Mouse (Mus musculus): ENCODE measurements around the gene Gm4969.
"Not testable (repeated sequence)": the region's sequence is repeated elsewhere in the genome, so short reads cannot be mapped to it uniquely, and the experiment has no call there.

The Gm4969 gene

DNA sequence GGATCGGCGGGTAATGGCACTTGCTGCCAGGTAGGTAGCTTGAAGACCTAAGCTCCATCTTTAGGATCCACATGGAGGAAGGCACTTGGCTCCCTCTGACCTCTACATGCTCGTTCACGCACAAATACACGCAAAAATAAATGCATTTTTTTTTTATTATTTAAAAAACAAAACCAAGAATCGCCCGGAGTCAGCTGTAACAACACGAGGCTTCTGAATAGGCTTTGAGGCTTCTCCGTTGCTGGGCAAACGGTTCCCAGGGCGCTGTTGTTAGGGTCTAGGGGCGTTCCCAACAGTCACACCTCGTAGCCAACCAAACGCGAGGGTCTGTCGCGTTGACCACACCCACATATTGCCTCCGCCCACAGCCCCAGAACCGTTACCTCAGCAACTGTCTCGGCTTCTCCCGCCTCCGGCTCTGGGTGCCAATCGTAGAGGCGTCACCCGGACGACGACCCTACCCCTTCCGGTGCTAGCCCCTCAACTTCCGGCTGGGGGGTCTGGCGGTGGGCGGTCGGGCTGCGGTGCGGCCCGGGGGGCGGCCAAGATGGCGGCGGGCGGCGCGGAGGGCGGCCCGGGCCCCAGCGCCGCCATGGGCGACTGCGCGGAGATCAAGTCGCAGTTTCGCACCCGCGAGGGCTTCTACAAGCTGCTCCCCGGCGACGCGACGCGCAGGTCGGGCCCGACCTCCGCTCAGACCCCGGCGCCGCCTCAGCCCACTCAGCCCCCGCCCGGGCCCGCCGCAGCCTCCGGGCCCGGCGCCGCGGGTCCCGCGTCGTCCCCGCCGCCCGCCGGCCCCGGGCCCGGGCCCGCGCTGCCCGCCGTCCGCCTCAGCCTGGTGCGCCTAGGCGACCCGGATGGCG lies 42.2 kb downstream of the Gm4969 start, which contains the start of gene Dmwd:
Dmwd (plus strand) TSS at position 505 of the 863 bp plus-strand sequence.
- in situ Hi-C loops (cut with MboI; ENCODE audit: unreplicated experiment in 2 of 2) = no loop called here

DNA sequence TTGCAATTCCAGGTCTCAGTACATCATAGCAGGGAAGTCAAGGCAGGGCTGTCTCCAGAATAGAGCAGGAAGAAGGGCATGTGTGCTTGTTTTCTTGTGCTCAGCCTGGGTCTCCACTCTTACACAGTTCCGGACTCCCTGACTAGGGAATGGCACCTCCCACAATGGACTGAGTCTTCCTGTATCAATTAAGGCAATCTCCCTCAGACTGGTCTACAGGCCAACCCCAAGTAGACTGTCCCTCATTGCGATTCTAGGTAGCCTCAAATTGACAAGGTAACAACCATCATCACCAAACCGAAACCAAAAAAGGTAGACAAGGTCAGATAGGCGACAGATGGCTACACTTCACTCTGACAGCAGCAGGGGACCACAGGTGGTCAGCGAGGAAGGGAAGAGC lies 42.9 kb downstream of the Gm4969 start:
- in situ Hi-C loops (cut with MboI; ENCODE audit: unreplicated experiment in 2 of 2) = no loop called here

DNA sequence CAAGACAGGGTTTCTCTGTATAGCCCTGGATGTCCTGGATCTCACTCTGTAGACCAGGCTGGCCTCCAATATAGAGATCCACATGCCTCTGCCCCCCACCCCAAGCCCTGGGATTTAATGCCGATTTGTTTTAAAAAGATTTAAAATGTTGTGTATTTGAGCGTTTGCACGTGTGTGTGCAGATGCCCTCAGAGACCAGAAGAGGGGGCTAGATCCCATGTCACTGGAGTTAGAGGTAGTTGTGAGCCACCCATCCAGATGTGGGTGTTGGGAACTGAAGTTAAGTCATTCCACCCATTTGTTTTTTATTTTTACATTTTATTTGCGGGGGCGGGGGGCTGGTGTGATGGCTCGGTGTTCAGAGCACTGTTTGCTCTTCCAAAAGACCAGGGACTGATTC lies 43.7 kb downstream of the Gm4969 start:
- in situ Hi-C loops (cut with MboI; ENCODE audit: unreplicated experiment in 2 of 2) = no loop called here

DNA sequence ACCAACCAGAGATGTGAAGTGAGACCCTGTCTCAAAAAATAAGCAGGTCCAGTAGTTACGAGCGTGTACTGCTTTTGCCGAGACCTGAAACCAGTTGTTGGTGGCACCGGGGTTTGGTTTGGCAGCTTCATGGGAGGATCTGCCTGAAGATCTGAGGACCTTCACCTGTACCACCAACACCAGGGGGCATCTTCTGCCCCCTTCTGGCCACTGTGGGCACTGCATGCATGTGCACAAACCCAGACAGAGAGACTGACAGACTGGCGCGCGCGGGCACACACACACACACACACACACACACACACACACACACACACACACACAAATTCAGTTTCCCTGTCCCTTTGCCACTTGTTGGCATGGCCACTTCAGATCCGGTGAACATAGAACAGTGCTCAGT lies 44.7 kb downstream of the Gm4969 start:
- in situ Hi-C loops (cut with MboI; ENCODE audit: unreplicated experiment in 2 of 2) = no loop called here

DNA sequence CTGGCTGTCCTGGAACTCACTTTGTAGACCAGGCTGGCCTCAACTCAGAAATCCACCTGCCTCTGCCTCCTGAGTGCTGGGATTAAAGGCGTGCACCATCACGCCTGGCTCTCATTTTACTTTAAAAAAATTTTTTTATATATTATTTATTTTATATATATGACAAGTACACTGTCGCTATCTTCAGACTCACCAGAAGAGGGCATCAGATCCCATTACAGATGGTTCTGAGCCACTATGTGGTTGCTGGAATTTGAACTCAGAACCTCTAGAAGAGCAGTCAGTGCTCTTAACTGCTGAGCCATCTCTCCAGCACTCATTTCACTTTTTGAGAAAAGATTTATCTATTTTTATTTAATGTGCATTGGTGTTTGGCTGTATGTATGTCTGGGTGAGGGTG lies 47.1 kb downstream of the Gm4969 start:
- in situ Hi-C loops (cut with MboI; ENCODE audit: unreplicated experiment in 2 of 2) = not testable (repeated sequence)

DNA sequence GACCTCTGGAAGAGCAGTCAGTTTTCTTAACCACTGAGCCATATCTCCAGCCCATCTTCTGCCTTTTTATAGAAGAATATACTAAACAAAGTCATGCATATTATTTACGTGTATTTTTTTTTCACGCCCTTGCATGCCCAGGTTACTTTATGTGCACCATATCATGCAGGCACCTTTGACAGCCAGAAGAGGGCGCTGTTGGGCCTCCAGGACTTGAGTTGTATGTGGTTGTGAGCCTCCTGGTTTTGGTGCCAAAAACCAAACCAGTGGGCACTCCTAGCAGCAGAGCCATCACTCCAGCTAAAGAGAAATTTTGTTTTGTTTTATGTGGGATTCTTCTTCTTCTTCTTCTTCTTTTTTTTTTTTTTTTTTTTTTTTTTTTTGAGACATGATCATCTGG lies 48.7 kb downstream of the Gm4969 start:
- in situ Hi-C loops (cut with MboI; ENCODE audit: unreplicated experiment in 2 of 2) = no loop called here

DNA sequence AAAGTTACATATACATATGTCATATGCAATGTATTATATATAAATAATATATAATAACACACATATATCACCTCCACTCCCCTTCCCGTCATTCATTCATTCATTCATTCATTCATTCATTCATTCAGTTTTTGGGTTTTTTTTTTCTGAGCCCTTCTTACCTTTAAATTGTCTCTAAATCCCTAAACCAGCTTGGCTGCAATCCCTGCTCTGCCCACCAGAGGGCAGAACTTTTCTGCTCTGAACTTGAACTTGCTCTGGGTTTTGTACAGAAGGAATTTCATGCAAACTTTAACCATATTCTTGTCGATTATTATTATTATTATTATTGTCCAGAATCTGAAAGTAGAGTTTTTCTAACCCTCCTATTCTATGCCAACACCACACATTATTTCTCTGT lies 49.5 kb downstream of the Gm4969 start:
- in situ Hi-C loops (cut with MboI; ENCODE audit: unreplicated experiment in 2 of 2) = no loop called here

DNA sequence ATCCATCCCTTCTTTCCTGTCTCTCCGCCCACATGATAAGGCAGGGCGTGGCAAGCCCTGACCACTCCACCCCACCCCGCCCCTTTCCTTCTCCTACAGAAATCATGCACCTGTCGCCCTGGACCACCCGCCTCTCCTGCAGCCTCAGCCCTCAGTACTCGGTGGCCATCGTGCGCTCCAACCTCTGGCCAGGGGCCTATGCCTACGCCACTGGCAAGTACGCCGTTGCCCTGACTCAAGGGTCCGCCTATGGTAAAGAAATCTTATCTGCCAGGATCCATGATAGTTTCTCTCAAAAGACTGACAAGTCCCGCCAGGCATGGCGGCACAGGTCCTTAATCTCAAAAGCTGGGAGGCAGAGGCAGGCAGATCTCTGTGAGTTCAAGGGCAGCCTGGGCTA lies 50.2 kb downstream of the Gm4969 start:
- in situ Hi-C loops (cut with MboI; ENCODE audit: unreplicated experiment in 2 of 2) = no loop called here

DNA sequence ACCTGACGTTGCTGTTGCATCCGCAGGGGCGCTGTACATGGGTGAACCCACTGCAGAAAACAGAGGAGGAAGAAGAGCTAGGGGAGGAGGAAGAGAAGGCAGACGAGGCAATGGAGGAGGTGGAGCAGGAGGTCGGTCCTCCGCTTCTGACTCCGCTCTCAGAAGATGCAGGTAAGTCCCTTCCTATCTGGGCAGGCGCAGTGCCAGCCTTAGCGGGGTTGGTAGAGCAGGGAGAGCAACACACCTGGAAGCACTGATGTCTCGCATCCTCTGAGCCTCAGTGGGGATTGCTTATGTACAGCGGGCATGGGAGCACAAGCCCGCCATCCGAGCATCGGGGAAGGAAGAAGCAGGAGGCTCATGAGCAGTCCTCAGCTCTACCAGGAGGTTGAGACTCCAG lies 51.1 kb downstream of the Gm4969 start:
- in situ Hi-C loops (cut with MboI; ENCODE audit: unreplicated experiment in 2 of 2) = no loop called here

DNA sequence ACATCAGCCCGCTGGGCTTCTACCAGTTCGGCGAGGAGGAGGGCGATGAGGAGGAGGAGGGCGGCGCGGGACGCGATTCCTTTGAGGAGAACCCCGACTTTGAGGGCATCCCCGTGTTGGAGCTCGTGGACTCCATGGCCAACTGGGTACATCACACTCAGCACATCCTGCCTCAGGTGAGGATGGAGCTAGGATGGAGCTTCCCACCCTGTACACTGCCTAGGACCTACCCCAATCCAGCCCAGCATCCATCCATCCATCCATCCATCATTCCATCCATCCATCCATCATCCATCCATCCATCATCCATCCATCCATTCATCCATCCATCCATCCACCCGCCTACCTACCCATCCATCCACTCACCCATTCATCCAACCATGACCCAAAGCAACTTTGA lies 52.3 kb downstream of the Gm4969 start:
- in situ Hi-C loops (cut with MboI; ENCODE audit: unreplicated experiment in 2 of 2) = no loop called here

DNA sequence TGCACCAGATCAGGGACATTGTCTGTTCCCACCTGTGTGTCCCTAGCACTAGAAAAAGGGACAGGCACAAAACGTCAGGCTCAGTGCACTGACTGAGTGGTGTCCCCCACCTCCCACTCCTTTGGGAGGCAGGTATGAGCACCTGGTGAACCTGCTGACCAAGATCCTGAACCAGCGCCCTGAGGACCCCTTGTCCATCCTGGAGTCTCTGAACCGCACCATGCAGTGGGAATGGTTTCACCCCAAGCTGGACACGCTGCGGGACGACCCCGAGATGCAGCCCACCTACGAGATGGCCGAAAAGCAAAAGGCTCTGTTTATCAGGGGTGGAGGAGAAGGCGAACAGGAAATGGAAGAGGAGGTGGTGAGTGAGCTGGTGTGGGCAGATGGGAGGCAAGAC lies 60.8 kb downstream of the Gm4969 start:
- in situ Hi-C loops (cut with MboI; ENCODE audit: unreplicated experiment in 2 of 2) = no loop called here

DNA sequence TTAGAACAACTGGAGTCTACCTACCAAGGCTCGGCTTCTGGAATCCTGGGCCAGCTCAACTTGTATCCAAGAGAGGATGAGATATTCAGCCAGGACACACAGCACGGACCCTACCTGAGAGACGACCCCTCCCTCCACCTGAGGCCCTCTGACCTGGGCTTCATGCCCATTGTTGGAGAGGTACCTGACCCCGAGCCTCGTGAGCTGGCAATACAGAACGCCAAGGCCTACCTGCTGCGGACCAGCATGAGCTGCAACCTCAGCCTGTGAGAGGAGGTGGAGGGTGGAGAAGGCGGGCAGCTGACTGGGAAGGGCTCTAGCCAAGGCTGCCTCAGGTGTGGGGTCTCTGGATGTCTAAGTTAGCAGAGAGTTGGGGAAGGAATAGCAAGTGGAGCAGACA lies 63.1 kb downstream of the Gm4969 start:
- in situ Hi-C loops (cut with MboI; ENCODE audit: unreplicated experiment in 2 of 2) = no loop called here

DNA sequence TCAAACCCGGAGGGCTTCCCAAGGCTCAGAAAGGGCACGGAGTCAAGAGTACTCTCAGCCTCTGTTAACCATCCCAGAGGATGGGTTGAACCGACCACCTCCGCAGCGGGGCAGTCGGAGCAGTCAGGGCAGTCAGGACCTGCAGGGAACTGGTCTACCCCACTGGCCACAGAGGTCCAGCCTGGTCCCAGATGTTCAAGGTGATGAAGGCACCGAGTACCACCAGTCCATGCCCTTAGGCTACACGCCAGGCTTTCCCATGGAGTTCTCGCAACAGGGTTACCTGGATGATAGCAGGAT lies 63.4 kb downstream of the Gm4969 start:
- in situ Hi-C loops (cut with MboI; ENCODE audit: unreplicated experiment in 2 of 2) = no loop called here

DNA sequence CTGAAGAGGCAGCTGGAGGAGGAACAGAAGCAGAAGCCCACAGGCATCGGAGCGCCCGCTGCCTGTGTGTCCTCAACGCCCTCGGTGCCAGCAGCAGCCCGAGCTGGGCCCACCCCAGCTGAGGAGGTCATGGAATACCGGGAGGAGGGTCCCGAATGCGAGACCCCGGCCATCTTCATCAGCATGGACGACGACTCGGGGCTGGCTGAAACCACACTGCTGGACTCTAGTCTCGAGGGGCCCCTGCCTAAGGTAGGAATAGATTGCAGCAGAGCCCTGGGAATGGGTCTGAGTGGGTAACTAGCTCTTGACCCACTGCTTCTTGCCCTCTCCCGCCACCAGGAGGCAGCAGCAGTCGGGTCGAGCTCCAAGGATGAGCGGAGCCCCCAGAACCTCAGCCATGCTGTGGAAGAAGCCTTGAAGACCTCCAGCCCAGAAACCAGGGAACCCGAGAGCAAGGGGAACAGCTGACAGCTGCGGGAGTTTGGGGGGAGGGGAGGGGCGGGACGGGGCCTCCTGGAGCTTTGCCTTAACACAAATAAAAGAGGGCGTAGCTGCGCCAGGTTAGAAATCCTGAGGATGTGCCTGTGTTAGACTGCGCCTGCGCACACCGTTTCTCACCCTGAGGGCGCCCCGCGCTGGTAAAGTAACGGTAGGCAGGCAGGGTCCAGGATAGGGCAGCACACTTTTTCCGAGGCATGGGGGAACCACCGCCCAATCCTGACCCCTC lies 64.0 kb downstream of the Gm4969 start, which contains the start of gene Rsph6a:
Rsph6a (plus strand) TSS at position 644 of the 730 bp plus-strand sequence.
- in situ Hi-C loops (cut with MboI; ENCODE audit: unreplicated experiment in 2 of 2) = no loop called here

DNA sequence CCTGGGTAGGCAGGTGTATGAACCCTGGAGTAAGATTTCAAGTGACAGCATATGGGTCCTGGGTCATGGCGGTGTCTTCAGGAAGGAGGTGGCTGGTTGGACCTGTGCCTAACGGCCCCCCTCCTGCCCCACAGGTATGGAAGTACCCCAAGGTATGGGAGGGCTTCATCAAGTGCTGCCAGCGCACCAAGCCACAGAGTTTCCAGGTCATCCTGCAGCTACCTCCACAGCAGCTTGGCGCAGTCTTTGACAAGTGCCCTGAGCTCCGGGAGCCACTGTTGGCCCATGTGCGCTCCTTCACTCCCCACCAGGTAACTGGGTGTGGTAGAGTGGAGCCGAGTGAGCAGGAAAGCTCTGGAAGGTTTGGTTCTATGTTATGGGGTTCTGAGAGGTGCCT lies 65.0 kb downstream of the Gm4969 start:
- in situ Hi-C loops (cut with MboI; ENCODE audit: unreplicated experiment in 2 of 2) = no loop called here

DNA sequence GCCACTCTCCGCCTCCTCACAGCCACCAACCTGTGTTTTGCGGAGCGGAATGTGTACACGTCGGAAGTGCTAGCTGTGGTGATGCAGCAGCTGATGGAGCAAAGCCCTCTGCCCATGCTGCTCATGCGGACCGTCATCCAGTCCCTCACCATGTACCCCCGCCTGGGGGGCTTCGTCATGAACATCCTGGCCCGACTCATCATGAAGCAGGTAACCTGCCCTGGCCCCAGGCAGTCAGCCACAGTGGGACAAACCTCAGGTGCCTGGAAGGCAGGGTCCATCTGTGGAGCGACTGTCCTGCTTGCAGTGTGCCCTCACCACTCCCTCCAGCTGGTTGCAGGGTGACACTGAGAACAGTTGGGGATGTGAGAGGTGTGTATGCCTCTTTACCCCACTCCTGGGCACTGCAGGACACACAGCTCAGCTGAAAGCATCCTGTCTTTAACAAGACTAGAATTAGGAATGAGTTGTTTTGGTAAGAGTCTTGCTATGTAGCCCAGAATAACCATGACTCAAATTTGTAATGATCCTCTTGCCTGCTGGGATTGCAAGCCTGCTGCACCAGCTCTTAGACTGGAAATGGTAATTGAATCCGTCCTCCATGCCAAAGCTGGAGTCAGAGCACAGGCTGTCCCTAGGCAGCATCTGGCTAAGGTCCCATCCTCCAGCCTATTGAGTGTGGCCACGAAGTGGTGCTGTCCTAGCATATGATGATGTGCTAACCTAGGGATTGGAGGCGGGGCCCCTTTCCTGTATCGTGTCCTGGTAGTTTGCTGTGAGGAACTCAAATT lies 65.6 kb downstream of the Gm4969 start:
- in situ Hi-C loops (cut with MboI; ENCODE audit: unreplicated experiment in 2 of 2) = no loop called here

DNA sequence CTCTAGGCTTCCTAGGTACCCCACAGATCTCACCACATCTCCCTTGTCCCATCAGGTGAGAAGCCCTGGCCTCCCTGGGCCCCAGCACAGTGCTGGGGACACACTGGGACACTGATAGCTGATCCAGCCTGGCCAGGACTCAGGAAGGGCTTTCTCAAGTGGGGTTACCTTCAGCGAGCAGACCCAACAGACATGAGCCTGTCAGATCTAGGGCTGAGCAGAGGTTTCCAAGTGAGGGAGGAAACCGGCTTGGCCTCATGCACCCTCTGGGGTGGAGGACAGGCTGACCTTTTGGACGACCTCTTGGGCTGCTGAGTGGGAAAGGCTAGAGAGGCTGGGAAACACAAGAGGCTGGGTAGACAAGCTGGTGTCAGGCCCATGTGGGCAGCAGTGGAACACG lies 67.0 kb downstream of the Gm4969 start:
- in situ Hi-C loops (cut with MboI; ENCODE audit: unreplicated experiment in 2 of 2) = no loop called here

DNA sequence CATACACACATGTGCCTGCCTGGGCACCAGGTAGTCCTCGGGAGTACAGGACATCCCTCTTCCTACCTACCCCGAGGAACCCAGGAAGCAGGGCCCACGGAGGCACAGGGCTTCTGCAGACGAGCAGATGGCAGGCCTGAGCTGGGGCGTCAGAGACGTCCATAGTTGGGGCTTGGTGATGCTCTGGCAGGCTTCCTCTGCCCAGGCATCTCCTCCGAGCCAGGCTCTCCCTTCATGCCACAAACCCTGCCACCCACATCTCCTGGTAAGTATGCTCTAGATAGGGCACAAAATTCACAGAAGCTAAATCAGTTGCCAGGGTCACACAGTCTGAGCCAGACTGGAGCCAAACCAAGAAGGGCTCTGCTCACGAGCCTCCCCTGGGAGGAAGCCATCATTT lies 68.0 kb downstream of the Gm4969 start:
- in situ Hi-C loops (cut with MboI; ENCODE audit: unreplicated experiment in 2 of 2) = no loop called here

DNA sequence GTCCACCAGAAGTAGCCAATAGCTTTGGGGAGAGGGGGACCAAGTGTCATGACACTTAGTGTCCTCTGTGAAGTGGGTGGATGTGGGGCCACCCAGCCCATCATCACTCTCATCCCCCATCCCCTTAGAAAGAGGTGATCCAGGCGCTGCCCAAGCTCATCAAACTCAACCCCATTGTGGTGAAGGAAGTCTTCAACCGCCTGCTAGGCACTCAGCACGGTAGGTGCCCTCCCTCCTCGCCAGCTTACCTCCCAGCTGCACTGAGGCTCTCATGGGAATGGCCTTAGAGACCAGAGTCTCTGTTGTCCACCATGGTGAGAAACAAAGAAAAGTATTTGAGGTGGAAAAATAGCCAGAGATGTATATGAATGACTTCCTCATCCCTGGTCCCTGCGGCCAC lies 68.9 kb downstream of the Gm4969 start:
- in situ Hi-C loops (cut with MboI; ENCODE audit: unreplicated experiment in 2 of 2) = no loop called here

All from v-Abl transformed pro-B cells (cell line).